Comparison of ENCODE assay signal across 8 mouse cellular contexts in the genomic region with DNA sequence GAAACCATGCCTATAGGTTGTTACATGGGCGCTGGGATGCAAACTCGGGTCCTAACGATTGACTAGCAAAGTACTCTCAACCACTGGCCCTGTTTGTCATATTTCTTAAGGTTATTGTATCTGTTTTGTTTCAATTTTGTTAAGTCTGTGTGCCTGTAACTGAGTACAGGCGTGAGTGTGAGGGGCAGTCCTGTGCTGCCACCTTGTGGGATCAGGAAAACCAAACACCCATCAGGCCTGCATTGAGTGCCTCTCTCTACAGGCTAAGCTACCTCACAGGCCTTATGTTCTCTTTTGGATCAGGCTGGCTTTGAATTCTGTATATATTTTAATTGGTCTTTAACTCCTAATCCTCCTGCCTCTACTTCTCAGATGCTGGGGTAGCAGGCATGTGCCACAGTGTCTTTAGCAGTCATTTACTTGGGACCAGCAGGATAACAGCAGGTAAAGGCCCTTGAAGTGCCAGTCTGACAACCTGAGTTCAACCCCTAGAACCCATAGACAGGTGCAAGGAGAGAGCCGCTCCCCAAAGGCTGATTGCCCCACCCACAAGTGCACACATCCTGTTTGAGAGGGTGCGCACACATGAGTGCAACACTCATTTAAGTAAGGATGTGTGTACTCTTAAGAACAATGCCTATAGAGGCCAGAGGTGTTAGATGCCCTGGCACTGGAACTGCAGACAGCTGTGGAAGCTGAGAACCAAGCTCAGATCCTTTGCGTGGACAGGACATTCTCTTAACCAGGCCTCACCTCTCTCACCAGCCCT. TPM values are rescaled to one million over a fixed set of nuclear protein-coding genes. Genes with fewer than 3 reads are reported as not detected.
DNase-seq lines count a peak whose midpoint lies in the region; ATAC-seq lines count a peak whose summit lies in the region.
"Had no signal": no experiment of that assay in that cellular context is flagged by ENCODE, and none has a peak within 500 bp of the region (broad histone marks: within the 10 kb centered on the region; RNA-seq: fewer than 3 reads in every experiment).

No protein-coding gene starts in this region.

- no peaks in the 10 kb centered on the region for H3K27me3 ChIP-seq in kidney, embryonic 15.5 days
- H3K27me3 ChIP-seq: heart, embryonic 15.5 days had no signal

- 82% methylated on average over 7 of the region's 7 CpGs for WGBS in kidney, embryonic 15.5 days

- no peak overlapping the region for H3K4me2 ChIP-seq in kidney, embryonic 15.5 days
- H3K4me2 ChIP-seq: heart, embryonic 15.5 days had no signal

- H3K9ac ChIP-seq in kidney, embryonic 15.5 days = no peak overlapping the region
- H3K9ac ChIP-seq: heart, embryonic 15.5 days had no signal

- H3K27ac ChIP-seq in kidney, embryonic 15.5 days = no peak overlapping the region
- H3K27ac ChIP-seq: heart, embryonic 15.5 days had no signal

- peaks cover 59% of the 10 kb centered on the region for H3K36me3 ChIP-seq in kidney, embryonic 15.5 days

- ATAC-seq in kidney, embryonic 15.5 days (replicated peaks; ENCODE audit: low FRiP score) = no peak

- no peak overlapping the region for H3K4me3 ChIP-seq in kidney, embryonic 15.5 days (replicated peaks)
- H3K4me3 ChIP-seq: heart, embryonic 15.5 days had no signal

- no peaks in the 10 kb centered on the region for H3K9me3 ChIP-seq in kidney, embryonic 15.5 days (replicated peaks)
- H3K9me3 ChIP-seq: heart, embryonic 15.5 days had no signal

- peak; percentile 29 for DNase-seq in kidney, adult 18-20 months
- peak; percentile 50 for DNase-seq in ES-CJ7 (ENCODE audit: low read depth, low spot score)
- DNase-seq in adrenal gland, postnatal 10 days = peak; percentile 57
- DNase-seq in heart, postnatal 4 days = peak; percentile 39
- peak; percentile 50 for DNase-seq in lung, postnatal 10 days
- peak; percentile 17 to 23 for DNase-seq in thymus, postnatal 36 days

- no peaks in the 10 kb centered on the region for H3K4me1 ChIP-seq in kidney, embryonic 15.5 days
- H3K4me1 ChIP-seq: heart, embryonic 15.5 days had no signal

RNA-seq across cellular contexts. Expression of gene Eya3, which starts 38.2 kb away (rescaled TPM):
- polyA plus RNA-seq in kidney, embryonic 15.5 days (2015; fragmentation: Nextera tagmentation; extraction: Ambion mirVana) = 26.2 and 33.4 TPM in 2 replicates
- 10 to 100 TPM; 22.5 to 24.9 TPM for total RNA-seq in adrenal gland, postnatal 10 days (2021)
- 10 to 100 TPM; 29.9 to 35.3 TPM for total RNA-seq in heart, postnatal 4 days (2021)

RNA-seq across cellular contexts. Expression of gene Xkr8, which starts 55.4 kb away (rescaled TPM):
- 4.4 and 7.5 TPM in 2 replicates for polyA plus RNA-seq in kidney, embryonic 15.5 days (2015; fragmentation: Nextera tagmentation; extraction: Ambion mirVana)
- total RNA-seq in adrenal gland, postnatal 10 days (2021) = 1 to 10 TPM; 3.5 to 3.8 TPM
- total RNA-seq in heart, postnatal 4 days (2021) = 1 to 10 TPM; 2.0 to 2.5 TPM
